Comparison of ENCODE assay signal across 10 mouse cellular contexts in genomic region chr1:74025227-74025626, GRCm38 (mm10).
A peak's percentile ranks its signal among the peaks of the same experiment; 100 is the strongest.
DNase-seq lines count a peak whose midpoint lies in the region; ATAC-seq and TF ChIP-seq lines count a peak whose summit lies in the region.
"Had no signal": no experiment of that assay in that cellular context is flagged by ENCODE, and none has a peak within 500 bp of the region (broad histone marks: within the 10 kb centered on the region; RNA-seq: fewer than 3 reads in every experiment).

No protein-coding gene starts in this region.

- peak overlapping the region; percentile 20 for H3K9ac ChIP-seq in lung, embryonic 14.5 days
- no peak overlapping the region for H3K9ac ChIP-seq in kidney, postnatal 0 days (ENCODE audit: low read depth, low read length)

- peak; percentile 57 to 83 for DNase-seq in adrenal gland, adult (ENCODE audit: inconsistent age in 2 of 2, low spot score in 1 of 2)
- no peak for DNase-seq in adrenal gland, postnatal 25 days
- DNase-seq in lung, embryonic 14.5 days = peak; percentile 75
- DNase-seq in lung, adult 2 months = no peak
- DNase-seq in kidney, postnatal 0 days (ENCODE audit: low spot score) = peak; percentile 80
- peak; percentile 61 for DNase-seq in lung, postnatal 36 days
- DNase-seq in yolk sac, embryonic 10.5 days (ENCODE audit: low spot score) = no peak
- no peak for DNase-seq in left cerebral cortex, postnatal 25 days (ENCODE audit: low spot score in 2 of 2)
- DNase-seq: cerebellum, postnatal 36 days had no signal

- H3K27ac ChIP-seq in lung, embryonic 14.5 days (ENCODE audit: low read depth) = peak overlapping the region; percentile 83
- H3K27ac ChIP-seq in kidney, postnatal 0 days = peak overlapping the region; percentile 90

- H3K4me3 ChIP-seq in lung, embryonic 14.5 days (ENCODE audit: low read depth, low read length) = no peak overlapping the region
- no peak overlapping the region for H3K4me3 ChIP-seq in lung, adult 2 months (replicated peaks; ENCODE audit: extremely low read depth, low read depth, low read length)
- H3K4me3 ChIP-seq in kidney, postnatal 0 days (replicated peaks; ENCODE audit: low read depth, low read length) = no peak overlapping the region

- no peaks in the 10 kb centered on the region for H3K27me3 ChIP-seq in lung, embryonic 14.5 days (ENCODE audit: insufficient read depth, low read length)
- no peaks in the 10 kb centered on the region for H3K27me3 ChIP-seq in kidney, postnatal 0 days (ENCODE audit: insufficient read depth, low read length)

- no peaks in the 10 kb centered on the region for H3K36me3 ChIP-seq in lung, embryonic 14.5 days (ENCODE audit: insufficient read depth)
- H3K36me3 ChIP-seq in kidney, postnatal 0 days (ENCODE audit: insufficient read depth, low read length) = no peaks in the 10 kb centered on the region; the same call in 1 of the 2 replicates

- H3K4me2 ChIP-seq in lung, embryonic 14.5 days = peak overlapping the region; percentile 25; the same call in 1 of the 2 replicates
- peak overlapping the region; percentile 30 for H3K4me2 ChIP-seq in kidney, postnatal 0 days (ENCODE audit: low read length)

- peaks cover 62% of the 10 kb centered on the region for H3K4me1 ChIP-seq in lung, embryonic 14.5 days (ENCODE audit: insufficient read depth)
- peaks cover 79% of the 10 kb centered on the region for H3K4me1 ChIP-seq in lung, adult 2 months (ENCODE audit: control insufficient read depth, insufficient read depth, low read length)
- H3K4me1 ChIP-seq in kidney, postnatal 0 days (replicated peaks; ENCODE audit: insufficient read depth, low read length) = peaks cover 64% of the 10 kb centered on the region

- TF ChIP-seq CTCF in lung, embryonic 14.5 days (IDR thresholded peaks at IDR 0.05; ENCODE audit: low read depth) = no peak
- TF ChIP-seq CTCF in lung, adult 2 months (IDR thresholded peaks at IDR 0.05; ENCODE audit: insufficient read depth, low read length) = no peak
- TF ChIP-seq CTCF in kidney, postnatal 0 days (IDR thresholded peaks at IDR 0.05; ENCODE audit: low read depth) = no peak

- TF ChIP-seq POLR2A in lung, adult 2 months (IDR thresholded peaks at IDR 0.05; ENCODE audit: borderline replicate concordance, extremely low read depth, low read depth, low read length) = no peak

- ATAC-seq in lung, embryonic 14.5 days (ENCODE audit: insufficient read depth) = peak; percentile 23; the same call in 1 of the 2 replicates
- ATAC-seq in kidney, postnatal 0 days (replicated peaks; ENCODE audit: low FRiP score, low read depth) = 0 out of 2 replicates have a peak, but pooled peaks have one; percentile 22
- ATAC-seq: forebrain, embryonic 16.5 days had no signal

- WGBS in lung, embryonic 14.5 days = 13% methylated on average over 6 of the region's 6 CpGs
- 17% methylated on average over 6 of the region's 6 CpGs for WGBS in lung, adult 2 months
- WGBS in kidney, postnatal 0 days = 30% methylated on average over 6 of the region's 6 CpGs

- intact Hi-C loops in left cerebral cortex, postnatal 25 days (cut with DNase I) = no loop called here

- H3K9me3 ChIP-seq in lung, embryonic 14.5 days (ENCODE audit: low read depth, low read length) = no peaks in the 10 kb centered on the region
- no peaks in the 10 kb centered on the region for H3K9me3 ChIP-seq in kidney, postnatal 0 days (replicated peaks; ENCODE audit: low read length)

Comparison
In these comparisons a context has a peak if more than half of its experiments do, and no peak if none do; other contexts are left out.
1. DNase-seq: peak in adrenal gland, adult (2 of 2), lung, embryonic 14.5 days (single experiment), kidney, postnatal 0 days (single experiment) and lung, postnatal 36 days (single experiment); none in adrenal gland, postnatal 25 days (single experiment), lung, adult 2 months (single experiment), yolk sac, embryonic 10.5 days (single experiment) and left cerebral cortex, postnatal 25 days (0 of 2).